Mouse (Mus musculus) cortical plate, adult 2 months (tissue): ENCODE results near the gene Mapkap1.

Source experiments
- CTCF ChIP-seq: fragments of 200-500 bp; IDR thresholded peaks from 2 replicates; pipeline ENCODE4 v1.5.1; 2011; ENCODE audit warnings: mild to moderate bottlenecking, control low read depth, low read length; ENCODE audit not compliant: insufficient read depth; ENCODE audit errors: extremely low read depth
- POLR2A ChIP-seq: fragments of 200-500 bp; IDR thresholded peaks from 2 replicates; pipeline ENCODE4 v1.6.1; 2011; ENCODE audit warnings: mild to moderate bottlenecking, low read length, control low read depth; ENCODE audit not compliant: insufficient read depth; ENCODE audit errors: extremely low read depth

- TF ChIP-seq CTCF: no peak
- TF ChIP-seq POLR2A: no peak
These were observed 166.5 kb downstream of the Mapkap1 start for GRCm38 (mm10) chr2:34573073-34573472.
